Mouse (Mus musculus) liver, adult 2 months (tissue): Measurements from ENCODE around the gene Cfap299.

ENCODE experiments used
- CTCF ChIP-seq: fragments of 200-500 bp; IDR thresholded peaks from 2 replicates; pipeline ENCODE4 v1.5.1; 2011; ENCODE audit warnings: low read depth, low read length, control low read depth
- POLR2A ChIP-seq: fragments of 200-500 bp; IDR thresholded peaks from 2 replicates; pipeline ENCODE4 v1.6.1; 2011; ENCODE audit warnings: low read length, control low read depth; ENCODE audit not compliant: insufficient read depth; ENCODE audit errors: extremely low read depth

DNA sequence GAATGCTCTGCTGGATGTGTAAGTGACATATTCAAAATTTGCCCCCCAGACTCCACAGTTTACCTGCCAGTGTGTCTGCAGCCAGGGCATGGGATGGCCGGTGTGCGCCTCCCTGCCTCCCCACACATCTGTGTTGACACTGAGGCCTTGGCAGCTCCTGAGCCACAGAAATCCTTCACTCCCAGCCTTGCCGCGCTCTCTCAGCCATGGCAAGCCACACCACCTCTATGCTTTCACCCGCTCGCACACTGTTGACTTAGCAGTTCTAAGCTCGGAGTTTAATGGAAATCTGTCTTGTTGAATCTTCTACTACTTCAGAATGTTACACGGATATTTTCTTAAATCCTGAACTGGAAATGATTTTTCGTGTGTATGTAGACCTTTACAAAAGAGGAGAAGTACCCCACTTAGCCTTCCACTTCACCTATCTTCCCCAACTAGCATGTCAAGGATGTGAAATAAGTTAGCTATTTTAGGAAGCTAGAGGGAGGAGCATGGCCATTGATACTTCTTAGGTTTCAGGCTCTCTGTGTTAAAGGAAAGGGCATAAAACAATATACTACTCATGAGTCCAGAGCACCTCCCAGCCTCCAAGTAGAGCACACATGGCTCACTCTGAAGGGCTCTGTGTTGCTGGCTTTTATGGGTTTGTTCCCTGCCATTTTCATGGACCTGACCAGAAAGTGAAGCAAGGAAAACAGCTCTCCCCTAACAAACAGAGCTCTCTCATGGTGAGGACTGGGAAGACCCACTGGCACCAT is 87.5 kb downstream of the Cfap299 start:
- no peak for TF ChIP-seq POLR2A
- no peak for TF ChIP-seq CTCF
